Mouse (Mus musculus): ENCODE measurements around the gene Rtkn.
A peak's percentile ranks its signal among the peaks of the same experiment; 100 is the strongest.

- TF ChIP-seq POLR2A (IDR thresholded peaks at IDR 0.05; ENCODE audit: borderline replicate concordance, insufficient read depth, low read length) (no peak), CTCF (IDR thresholded peaks at IDR 0.05; ENCODE audit: borderline replicate concordance, insufficient read depth, low read depth, low read length) (peak; percentile 83)
Observed at GRCm38 (mm10) chr6:83162701-83163100, 27.4 kb downstream of the Rtkn start.

All from cerebellum, adult 2 months (tissue).